Mouse (Mus musculus) midbrain, embryonic 12.5 days (tissue): ENCODE results near the gene Rassf2. TPM values are rescaled to one million over a fixed set of nuclear protein-coding genes. Genes with fewer than 3 reads are reported as not detected.
A peak's percentile ranks its signal among the peaks of the same experiment; 100 is the strongest.

ENCODE experiments used
- ATAC-seq: fragments of 200-750 bp; cut with Nextera tagmentation; 2 replicates; pipeline ENCODE4 v1.8.0; 2017; ENCODE audit warnings: low read depth, moderate TSS enrichment, moderate library complexity; ENCODE audit not compliant: low FRiP score
- H3K27ac ChIP-seq: fragments of 300-500 bp; sonication (generic); replicated peaks from 2 replicates; pipeline ENCODE4 v1.5.1; 2016; ENCODE audit warnings: mild to moderate bottlenecking
- H3K27me3 ChIP-seq: fragments of 300-500 bp; sonication (generic); 2 replicates; pipeline ENCODE4 v1.6.1; 2016; ENCODE audit warnings: mild to moderate bottlenecking
- H3K36me3 ChIP-seq: fragments of 300-500 bp; sonication (generic); 2 replicates; pipeline ENCODE4 v1.6.1; 2016
- H3K4me1 ChIP-seq: fragments of 300-500 bp; sonication (generic); 2 replicates; pipeline ENCODE4 v1.6.1; 2016
- H3K4me2 ChIP-seq: fragments of 300-500 bp; sonication (generic); replicated peaks from 2 replicates; pipeline ENCODE4 v1.6.1; 2016; ENCODE audit warnings: mild to moderate bottlenecking, moderate library complexity
- H3K4me3 ChIP-seq: fragments of 300-500 bp; sonication (generic); 2 replicates; pipeline ENCODE4 v1.5.1; 2016; ENCODE audit warnings: mild to moderate bottlenecking
- H3K9ac ChIP-seq: fragments of 300-500 bp; sonication (generic); replicated peaks from 2 replicates; pipeline ENCODE4 v1.6.1; 2016; ENCODE audit warnings: mild to moderate bottlenecking, moderate library complexity
- H3K9me3 ChIP-seq: fragments of 300-500 bp; sonication (generic); 2 replicates; pipeline ENCODE4 v1.6.1; 2016; ENCODE audit warnings: mild to moderate bottlenecking
- WGBS: fragments of 180-500 bp; shearing (Covaris S2); methylation state at CpG from one replicate; pipeline ENCODE4 v1.1.7; 2016; 5-methylcytosine and 5-hydroxymethylcytosine counted together
- polyA plus RNA-seq: library from polyadenylated mRNA; unstranded; fragments of >200 nt; fragmentation: Nextera tagmentation; extraction: Ambion mirVana; gene quantifications from 2 replicates; pipeline ENCODE4 v1.2.1, GENCODE M21; 2016

Gene Rassf2
- polyA plus RNA-seq, 1 experiment from 2014 or later, result 35.2 TPM

- 4% methylated on average over 23 of the region's 23 CpGs for WGBS
- H3K36me3 ChIP-seq, result no peaks in the 10 kb centered on the region
- peak; percentile 17; the same call in 1 of the 2 replicates for ATAC-seq
- H3K9ac ChIP-seq, result peak overlapping the region; percentile 75
- peaks cover 37% of the 10 kb centered on the region for H3K4me1 ChIP-seq
- peak overlapping the region; percentile 92 for H3K27ac ChIP-seq
- peaks cover 4% of the 10 kb centered on the region; the same call in 1 of the 2 replicates for H3K27me3 ChIP-seq
- H3K4me3 ChIP-seq, result peak overlapping the region; percentile 70
- peak overlapping the region; percentile 94 for H3K4me2 ChIP-seq
- no peaks in the 10 kb centered on the region for H3K9me3 ChIP-seq
Observed at GRCm38 (mm10) chr2:132030418-132031363, 633 bp upstream of the Rassf2 start.

GRCm38 (mm10) chr2:132028894-132029605 lies 1.0 kb downstream of the Rassf2 start:
- Histone ChIP-seq H3K27ac (peak overlapping the region; percentile 92), H3K9me3 (no peaks in the 10 kb centered on the region), H3K27me3 (peaks cover 4% of the 10 kb centered on the region; the same call in 1 of the 2 replicates), H3K4me1 (peaks cover 32% of the 10 kb centered on the region), H3K9ac (peak overlapping the region; percentile 75), H3K36me3 (no peaks in the 10 kb centered on the region), H3K4me3 (peak overlapping the region; percentile 70), H3K4me2 (peak overlapping the region; percentile 94)
- peak; percentile 14 for ATAC-seq
- WGBS, result under 1% methylated on average over 36 of the region's 36 CpGs

- Histone ChIP-seq H3K4me1 (peaks cover 32% of the 10 kb centered on the region), H3K9ac (peak overlapping the region; percentile 75; the same call in 1 of the 2 replicates), H3K4me3 (peak overlapping the region; percentile 70), H3K9me3 (no peaks in the 10 kb centered on the region), H3K36me3 (no peaks in the 10 kb centered on the region), H3K27ac (no peak overlapping the region), H3K27me3 (peaks cover 4% of the 10 kb centered on the region; the same call in 1 of the 2 replicates), H3K4me2 (peak overlapping the region; percentile 94)
- 38% methylated on average over 5 of the region's 5 CpGs for WGBS
- no peak for ATAC-seq
Observed at GRCm38 (mm10) chr2:132028107-132028506, 2.0 kb downstream of the Rassf2 start.

GRCm38 (mm10) chr2:132027366-132027765 lies 2.7 kb downstream of the Rassf2 start:
- no peak overlapping the region for H3K4me3 ChIP-seq
- 0 out of 2 replicates have a peak overlapping the region, but pooled peaks have one; percentile 28 for H3K9ac ChIP-seq
- WGBS, result 45% methylated on average over 5 of the region's 5 CpGs
- no peak for ATAC-seq
- no peak overlapping the region for H3K27ac ChIP-seq
- H3K9me3 ChIP-seq, result no peaks in the 10 kb centered on the region
- H3K27me3 ChIP-seq, result peaks cover 4% of the 10 kb centered on the region; the same call in 1 of the 2 replicates
- H3K4me1 ChIP-seq, result peaks cover 32% of the 10 kb centered on the region
- H3K36me3 ChIP-seq, result no peaks in the 10 kb centered on the region
- peak overlapping the region; percentile 94 for H3K4me2 ChIP-seq

- H3K4me1 ChIP-seq, result peaks cover 19% of the 10 kb centered on the region
- peaks cover 4% of the 10 kb centered on the region; the same call in 1 of the 2 replicates for H3K27me3 ChIP-seq
- H3K36me3 ChIP-seq, result 0 out of 2 replicates have a peak, but pooled peaks cover under 1% of the 10 kb centered on the region
- H3K9ac ChIP-seq, result no peak overlapping the region
- H3K9me3 ChIP-seq, result no peaks in the 10 kb centered on the region
- H3K27ac ChIP-seq, result no peak overlapping the region
- ATAC-seq, result no peak
- H3K4me2 ChIP-seq, result no peak overlapping the region
- 95% methylated on average over 4 of the region's 4 CpGs for WGBS
- H3K4me3 ChIP-seq, result no peak overlapping the region
Observed at GRCm38 (mm10) chr2:132024028-132024427, 6.0 kb downstream of the Rassf2 start.

- Histone ChIP-seq H3K4me2 (no peak overlapping the region), H3K36me3 (0 out of 2 replicates have a peak, but pooled peaks cover 5% of the 10 kb centered on the region), H3K4me1 (peaks cover 5% of the 10 kb centered on the region), H3K9ac (no peak overlapping the region), H3K9me3 (no peaks in the 10 kb centered on the region), H3K27me3 (no peaks in the 10 kb centered on the region), H3K4me3 (no peak overlapping the region), H3K27ac (no peak overlapping the region)
- no peak for ATAC-seq
- WGBS, result 88% methylated on average over 8 of the region's 8 CpGs
Observed at GRCm38 (mm10) chr2:132022621-132023020, 7.4 kb downstream of the Rassf2 start.

GRCm38 (mm10) chr2:132021616-132022015 lies 8.4 kb downstream of the Rassf2 start:
- no peak overlapping the region for H3K27ac ChIP-seq
- 0 out of 2 replicates have a peak, but pooled peaks cover 5% of the 10 kb centered on the region for H3K36me3 ChIP-seq
- H3K9me3 ChIP-seq, result no peaks in the 10 kb centered on the region
- WGBS, result 79% methylated on average over 4 of the region's 4 CpGs
- no peak overlapping the region for H3K4me2 ChIP-seq
- H3K4me1 ChIP-seq, result no peaks in the 10 kb centered on the region; the same call in 1 of the 2 replicates
- no peak overlapping the region for H3K9ac ChIP-seq
- no peak overlapping the region for H3K4me3 ChIP-seq
- no peaks in the 10 kb centered on the region for H3K27me3 ChIP-seq
- no peak for ATAC-seq

- ATAC-seq, result no peak
- Histone ChIP-seq H3K4me3 (no peak overlapping the region), H3K27me3 (no peaks in the 10 kb centered on the region), H3K27ac (0 out of 2 replicates have a peak overlapping the region, but pooled peaks have one; percentile 5), H3K4me2 (no peak overlapping the region), H3K9ac (no peak overlapping the region), H3K36me3 (0 out of 2 replicates have a peak, but pooled peaks cover 5% of the 10 kb centered on the region), H3K9me3 (no peaks in the 10 kb centered on the region), H3K4me1 (no peaks in the 10 kb centered on the region; the same call in 1 of the 2 replicates)
- WGBS, result 77% methylated on average over 5 of the region's 5 CpGs
Observed at GRCm38 (mm10) chr2:132020991-132021541, 9.0 kb downstream of the Rassf2 start.

- ATAC-seq, result no peak
- H3K9me3 ChIP-seq, result no peaks in the 10 kb centered on the region
- no peak overlapping the region for H3K4me2 ChIP-seq
- WGBS, result 86% methylated on average over 7 of the region's 7 CpGs
- no peak overlapping the region for H3K9ac ChIP-seq
- 0 out of 2 replicates have a peak, but pooled peaks cover 5% of the 10 kb centered on the region for H3K36me3 ChIP-seq
- H3K4me1 ChIP-seq, result no peaks in the 10 kb centered on the region; the same call in 1 of the 2 replicates
- H3K27me3 ChIP-seq, result no peaks in the 10 kb centered on the region
- no peak overlapping the region for H3K4me3 ChIP-seq
- H3K27ac ChIP-seq, result 0 out of 2 replicates have a peak overlapping the region, but pooled peaks have one; percentile 5
Observed at GRCm38 (mm10) chr2:132020420-132020819, 9.6 kb downstream of the Rassf2 start.

GRCm38 (mm10) chr2:132019372-132019811 lies 10.7 kb downstream of the Rassf2 start:
- no peaks in the 10 kb centered on the region for H3K9me3 ChIP-seq
- H3K9ac ChIP-seq, result no peak overlapping the region
- WGBS, result 84% methylated on average over 3 of the region's 3 CpGs
- H3K4me3 ChIP-seq, result no peak overlapping the region
- no peak overlapping the region for H3K4me2 ChIP-seq
- no peaks in the 10 kb centered on the region; the same call in 1 of the 2 replicates for H3K4me1 ChIP-seq
- no peak for ATAC-seq
- no peaks in the 10 kb centered on the region for H3K27me3 ChIP-seq
- H3K36me3 ChIP-seq, result 0 out of 2 replicates have a peak, but pooled peaks cover 5% of the 10 kb centered on the region
- H3K27ac ChIP-seq, result no peak overlapping the region

- WGBS, result 54% methylated on average over 4 of the region's 4 CpGs
Observed at GRCm38 (mm10) chr2:132018156-132018555, 11.9 kb downstream of the Rassf2 start.

More at GRCm38 (mm10) chr2:132018156-132018555, 11.9 kb downstream of the Rassf2 start:
- no peak for ATAC-seq
- 0 out of 2 replicates have a peak, but pooled peaks cover 5% of the 10 kb centered on the region for H3K36me3 ChIP-seq
- no peaks in the 10 kb centered on the region for H3K9me3 ChIP-seq
- no peak overlapping the region for H3K27ac ChIP-seq
- H3K4me1 ChIP-seq, result no peaks in the 10 kb centered on the region; the same call in 1 of the 2 replicates
- H3K4me3 ChIP-seq, result no peak overlapping the region
- no peak overlapping the region for H3K4me2 ChIP-seq
- no peaks in the 10 kb centered on the region for H3K27me3 ChIP-seq
- H3K9ac ChIP-seq, result no peak overlapping the region
